Mouse (Mus musculus) T-helper 17 cell (primary cell): ENCODE measurements at regions not wholly inside any gene's neighbourhood (a gene's known extent, or its start where the extent isn't known, plus 50 kb on each side); places are given as distances from the start of the nearest gene placed in this dataset.

ENCODE experiments used
- in situ Hi-C, 2 experiments: fragments of 300-600 bp; cut with MboI, MseI; formaldehyde crosslinking; loops; 1 replicate in 1 of 2; 2 replicates in 1 of 2; pipeline ENCODE4 v1.15.1; 2025; ENCODE audit warnings: high pct_unique_total_duplicates in 2 of 2

- in situ Hi-C loops, result no loop called here
Observed at GRCm38 (mm10) chr1:77568081-77568480, 53.2 kb upstream of the Epha4 start.

GRCm38 (mm10) chr1:77567657-77568056 is 52.8 kb upstream of the Epha4 start:
- in situ Hi-C loops, result no loop called here
